Mouse (Mus musculus) stomach, embryonic 15.5 days (tissue): ENCODE measurements around the gene Sbf1. TPM values are rescaled to one million over a fixed set of nuclear protein-coding genes. Genes with fewer than 3 reads are reported as not detected.

Experiments
- ATAC-seq: fragments of 200-750 bp; cut with Nextera tagmentation; 2 replicates; pipeline ENCODE4 v1.8.0; 2017; ENCODE audit warnings: low read depth, moderate number of reproducible peaks, moderate TSS enrichment; ENCODE audit not compliant: insufficient read depth, low FRiP score
- H3K27ac ChIP-seq: fragments of 300-500 bp; sonication (generic); 2 replicates; pipeline ENCODE4 v1.5.1; 2015; ENCODE audit warnings: mild to moderate bottlenecking, inconsistent platforms
- H3K27me3 ChIP-seq: fragments of 300-500 bp; sonication (generic); replicated peaks from 2 replicates; pipeline ENCODE4 v1.6.1; 2015; ENCODE audit warnings: inconsistent platforms
- H3K36me3 ChIP-seq: fragments of 300-500 bp; sonication (generic); 2 replicates; pipeline ENCODE4 v1.6.1; 2015; ENCODE audit warnings: inconsistent platforms
- H3K4me1 ChIP-seq: fragments of 300-500 bp; sonication (generic); 2 replicates; pipeline ENCODE4 v1.6.1; 2015; ENCODE audit warnings: inconsistent platforms
- H3K4me2 ChIP-seq: fragments of 300-500 bp; sonication (generic); 2 replicates; pipeline ENCODE4 v1.6.1; 2015; ENCODE audit warnings: mild to moderate bottlenecking, inconsistent platforms
- H3K4me3 ChIP-seq: fragments of 300-500 bp; sonication (generic); replicated peaks from 2 replicates; pipeline ENCODE4 v1.5.1; 2015; ENCODE audit warnings: inconsistent platforms
- H3K9ac ChIP-seq: fragments of 300-500 bp; sonication (generic); 2 replicates; pipeline ENCODE4 v1.6.1; 2015; ENCODE audit warnings: inconsistent platforms
- H3K9me3 ChIP-seq: fragments of 300-500 bp; sonication (generic); 2 replicates; pipeline ENCODE4 v1.6.1; 2016; ENCODE audit warnings: inconsistent platforms
- WGBS: fragments of 180-500 bp; shearing (Covaris S2); methylation state at CpG from one replicate; pipeline ENCODE4 v1.1.7; 2015; 5-methylcytosine and 5-hydroxymethylcytosine counted together
- polyA plus RNA-seq: library from polyadenylated mRNA; unstranded; fragments of >200 nt; fragmentation: Nextera tagmentation; extraction: Ambion mirVana; gene quantifications from 2 replicates; pipeline ENCODE4 v1.2.1, GENCODE M21; 2015

Gene Sbf1
- polyA plus RNA-seq, 1 experiment from 2014 or later = 45.3 TPM

GRCm38 (mm10) chr15:89341678-89342077, 26.6 kb upstream of the Sbf1 start:
- WGBS = 52% methylated on average over 1 of the region's 1 CpGs
- ATAC-seq = no peak
- no peaks in the 10 kb centered on the region for H3K27me3 ChIP-seq

DNA sequence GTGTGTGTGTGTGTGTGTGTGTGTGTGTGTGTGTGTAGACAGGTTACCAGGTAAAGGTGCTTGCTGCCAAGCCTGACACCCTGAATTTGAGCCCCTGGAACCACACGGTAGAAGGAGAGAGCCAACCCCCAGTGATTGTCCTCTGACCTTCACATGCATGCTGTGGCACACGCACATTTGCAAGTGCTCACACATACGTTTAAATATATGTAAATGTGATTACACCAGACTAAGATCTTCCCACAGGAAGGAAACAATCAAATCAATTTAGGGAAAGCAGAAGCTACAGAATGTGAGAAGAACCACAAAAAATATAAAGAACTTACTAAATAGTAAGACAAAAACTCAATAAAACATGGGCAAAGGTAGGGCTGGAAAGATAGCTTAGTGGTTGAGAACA, 25.0 kb upstream of the Sbf1 start:
- no peak overlapping the region for H3K9ac ChIP-seq
- H3K27ac ChIP-seq = no peak overlapping the region
- H3K4me3 ChIP-seq = no peak overlapping the region
- WGBS = 76% methylated on average over 3 of the region's 3 CpGs
- no peaks in the 10 kb centered on the region for H3K4me1 ChIP-seq
- no peak for ATAC-seq
- H3K4me2 ChIP-seq = no peak overlapping the region
- no peaks in the 10 kb centered on the region for H3K36me3 ChIP-seq
- no peaks in the 10 kb centered on the region for H3K27me3 ChIP-seq
- no peaks in the 10 kb centered on the region for H3K9me3 ChIP-seq

More at GRCm38 (mm10) chr15:89341678-89342077, 26.6 kb upstream of the Sbf1 start:
- H3K27ac ChIP-seq = no peak overlapping the region
- no peak overlapping the region for H3K4me2 ChIP-seq
- H3K9me3 ChIP-seq = no peaks in the 10 kb centered on the region
- H3K4me3 ChIP-seq = no peak overlapping the region
- H3K9ac ChIP-seq = no peak overlapping the region
- no peaks in the 10 kb centered on the region for H3K4me1 ChIP-seq
- H3K36me3 ChIP-seq = no peaks in the 10 kb centered on the region

DNA sequence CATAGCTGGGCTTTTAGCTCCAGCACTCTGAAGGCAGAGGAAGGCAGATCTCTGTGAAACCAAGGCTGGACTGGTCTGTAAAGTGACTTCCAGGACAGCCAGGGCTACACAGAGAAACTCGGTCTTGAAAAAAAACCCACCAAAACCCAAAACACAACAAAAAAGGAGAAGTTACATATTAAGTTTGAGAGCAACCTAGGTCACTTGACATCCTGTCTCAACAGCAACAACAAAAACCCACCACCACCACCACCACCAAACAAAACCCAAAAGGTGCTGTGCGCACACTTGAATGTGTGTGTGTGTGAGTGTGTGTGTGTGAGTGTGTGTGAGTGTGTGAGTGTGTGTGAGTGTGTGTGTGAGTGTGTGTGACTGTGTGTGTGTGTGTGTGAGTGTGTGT, 24.6 kb upstream of the Sbf1 start:
- Histone ChIP-seq H3K36me3 (no peaks in the 10 kb centered on the region), H3K4me1 (no peaks in the 10 kb centered on the region), H3K9me3 (no peaks in the 10 kb centered on the region), H3K4me3 (no peak overlapping the region), H3K27ac (no peak overlapping the region), H3K9ac (no peak overlapping the region), H3K27me3 (no peaks in the 10 kb centered on the region), H3K4me2 (no peak overlapping the region)
- 79% methylated on average over 2 of the region's 2 CpGs for WGBS
- no peak for ATAC-seq

GRCm38 (mm10) chr15:89336422-89336821, 21.3 kb upstream of the Sbf1 start:
- no peaks in the 10 kb centered on the region for H3K36me3 ChIP-seq
- no peak overlapping the region for H3K4me3 ChIP-seq
- H3K27ac ChIP-seq = no peak overlapping the region
- H3K9me3 ChIP-seq = no peaks in the 10 kb centered on the region
- H3K4me2 ChIP-seq = no peak overlapping the region
- WGBS = 84% methylated on average over 14 of the region's 14 CpGs
- no peak for ATAC-seq
- H3K27me3 ChIP-seq = no peaks in the 10 kb centered on the region
- H3K9ac ChIP-seq = no peak overlapping the region
- no peaks in the 10 kb centered on the region for H3K4me1 ChIP-seq

DNA sequence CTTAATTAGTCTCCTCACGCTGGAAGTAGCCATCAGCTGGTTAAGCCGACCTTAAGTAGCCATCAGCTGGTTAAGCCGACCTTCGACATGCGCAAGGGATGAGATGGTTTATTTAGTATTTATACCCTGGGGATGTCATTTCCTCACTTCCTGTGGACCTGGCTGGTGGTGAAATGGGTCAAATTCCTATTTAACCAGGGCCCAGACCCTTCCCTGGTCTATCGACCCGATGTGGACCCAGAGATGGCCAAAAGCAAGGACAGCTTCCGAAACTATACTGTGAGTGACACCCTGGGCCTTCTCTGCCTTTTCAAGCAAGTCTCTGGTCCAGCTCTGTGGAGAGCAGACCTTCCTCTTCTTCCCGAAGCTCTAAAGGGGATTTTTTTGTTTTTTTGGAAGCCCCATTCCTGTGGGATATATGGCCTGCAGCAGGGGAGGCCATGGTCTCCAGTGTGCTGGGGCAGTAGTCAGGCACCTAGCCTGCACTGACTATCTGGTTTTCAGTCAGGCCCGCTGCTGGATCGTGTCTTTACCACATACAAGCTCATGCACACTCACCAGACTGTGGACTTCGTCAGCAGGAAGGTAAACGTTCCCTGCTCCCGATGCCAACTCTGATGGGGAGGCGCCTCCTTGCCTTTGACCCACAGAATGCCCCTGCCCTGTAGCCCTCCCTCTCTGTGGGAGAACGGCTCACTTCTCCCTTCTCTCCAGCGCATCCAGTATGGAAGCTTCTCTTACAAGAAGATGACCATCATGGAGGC, 19.8 kb upstream of the Sbf1 start:
- Histone ChIP-seq H3K27ac (no peak overlapping the region), H3K27me3 (no peaks in the 10 kb centered on the region), H3K36me3 (no peaks in the 10 kb centered on the region), H3K4me2 (no peak overlapping the region), H3K4me3 (no peak overlapping the region), H3K9me3 (no peaks in the 10 kb centered on the region), H3K4me1 (no peaks in the 10 kb centered on the region), H3K9ac (no peak overlapping the region)
- no peak for ATAC-seq
- 77% methylated on average over 17 of the region's 17 CpGs for WGBS

GRCm38 (mm10) chr15:89334271-89334670, 19.2 kb upstream of the Sbf1 start, which contains the start of gene Miox:
Gene Miox (plus strand): TSS chr15:89334398.
- no peak for ATAC-seq
- no peaks in the 10 kb centered on the region for H3K27me3 ChIP-seq
- 83% methylated on average over 7 of the region's 7 CpGs for WGBS

GRCm38 (mm10) chr15:89326441-89326840, 11.3 kb upstream of the Sbf1 start:
- H3K27me3 ChIP-seq = no peaks in the 10 kb centered on the region; the same call in 1 of the 2 replicates
- no peak for ATAC-seq
- no peaks in the 10 kb centered on the region for H3K9me3 ChIP-seq
- H3K36me3 ChIP-seq = no peaks in the 10 kb centered on the region
- H3K9ac ChIP-seq = no peak overlapping the region
- H3K27ac ChIP-seq = no peak overlapping the region
- no peak overlapping the region for H3K4me3 ChIP-seq
- no peak overlapping the region for H3K4me2 ChIP-seq
- 53% methylated on average over 5 of the region's 5 CpGs for WGBS
- H3K4me1 ChIP-seq = peaks cover 3% of the 10 kb centered on the region; the same call in 1 of the 2 replicates

More at GRCm38 (mm10) chr15:89334271-89334670, 19.2 kb upstream of the Sbf1 start, which contains the start of gene Miox:
- no peak within 1 kb of the TSS for H3K9ac ChIP-seq
- no peak within 1 kb of the TSS for H3K4me2 ChIP-seq
- H3K27ac ChIP-seq = no peak within 1 kb of the TSS
- no peaks in the 10 kb centered on the region for H3K9me3 ChIP-seq
- no peaks in the 10 kb centered on the region for H3K36me3 ChIP-seq
- H3K4me3 ChIP-seq = no peak within 1 kb of the TSS
- H3K4me1 ChIP-seq = no peaks in the 10 kb centered on the region

GRCm38 (mm10) chr15:89323656-89324055, 8.5 kb upstream of the Sbf1 start:
- Histone ChIP-seq H3K9ac (no peak overlapping the region), H3K27ac (no peak overlapping the region), H3K4me3 (no peak overlapping the region), H3K4me1 (peaks cover 3% of the 10 kb centered on the region; the same call in 1 of the 2 replicates), H3K27me3 (no peaks in the 10 kb centered on the region; the same call in 1 of the 2 replicates), H3K9me3 (no peaks in the 10 kb centered on the region), H3K36me3 (no peaks in the 10 kb centered on the region), H3K4me2 (0 out of 2 replicates have a peak overlapping the region, but pooled peaks have one; percentile 54)
- no peak for ATAC-seq
- WGBS = 84% methylated on average over 4 of the region's 4 CpGs

- Histone ChIP-seq H3K4me1 (peaks cover 3% of the 10 kb centered on the region; the same call in 1 of the 2 replicates), H3K9me3 (no peaks in the 10 kb centered on the region), H3K9ac (no peak within 1 kb of the TSS), H3K27me3 (no peaks in the 10 kb centered on the region; the same call in 1 of the 2 replicates), H3K27ac (no peak within 1 kb of the TSS), H3K4me3 (peak within 1 kb of the TSS; percentile 33), H3K36me3 (no peaks in the 10 kb centered on the region), H3K4me2 (peak within 1 kb of the TSS; percentile 54)
- WGBS = 5% methylated on average over 26 of the region's 26 CpGs
- 0 out of 2 replicates have a peak, but pooled peaks have one; percentile 31 for ATAC-seq
Measured at GRCm38 (mm10) chr15:89322670-89323522, 7.8 kb upstream of the Sbf1 start, which contains the start of gene Adm2. Gene Adm2 (plus strand): TSS chr15:89322720.

- Histone ChIP-seq H3K27ac (no peak overlapping the region), H3K9ac (no peak overlapping the region), H3K4me1 (peaks cover 3% of the 10 kb centered on the region; the same call in 1 of the 2 replicates), H3K4me2 (no peak overlapping the region), H3K36me3 (no peaks in the 10 kb centered on the region), H3K27me3 (no peaks in the 10 kb centered on the region; the same call in 1 of the 2 replicates), H3K9me3 (no peaks in the 10 kb centered on the region), H3K4me3 (no peak overlapping the region)
- WGBS = 78% methylated on average over 8 of the region's 8 CpGs
- no peak for ATAC-seq
Measured at GRCm38 (mm10) chr15:89321264-89321663, 6.2 kb upstream of the Sbf1 start.

GRCm38 (mm10) chr15:89316146-89316545, 1.0 kb upstream of the Sbf1 start:
- Histone ChIP-seq H3K27me3 (no peaks in the 10 kb centered on the region), H3K36me3 (no peaks in the 10 kb centered on the region), H3K9ac (no peak overlapping the region), H3K4me1 (peaks cover 20% of the 10 kb centered on the region; the same call in 1 of the 2 replicates), H3K4me3 (no peak overlapping the region), H3K27ac (no peak overlapping the region), H3K9me3 (no peaks in the 10 kb centered on the region), H3K4me2 (no peak overlapping the region)
- WGBS = 73% methylated on average over 11 of the region's 11 CpGs
- no peak for ATAC-seq
